Mouse (Mus musculus): ENCODE measurements around the gene Ptprn2.

Gene Ptprn2

GRCm38 (mm10) chr12:116641339-116642190 lies 156.0 kb downstream of the Ptprn2 start:
- DNase-seq (ENCODE audit: low spot score in 2 of 2) = no peak

GRCm38 (mm10) chr12:116642191-116642549 lies 156.7 kb downstream of the Ptprn2 start:
- DNase-seq (ENCODE audit: low spot score in 2 of 2) = no peak

GRCm38 (mm10) chr12:116646771-116647170 lies 161.3 kb downstream of the Ptprn2 start:
- no peak for DNase-seq (ENCODE audit: low spot score in 2 of 2)

GRCm38 (mm10) chr12:116648584-116649206 lies 163.2 kb downstream of the Ptprn2 start:
- DNase-seq (ENCODE audit: low spot score in 2 of 2) = no peak

GRCm38 (mm10) chr12:116653684-116654083 lies 168.2 kb downstream of the Ptprn2 start:
- DNase-seq (ENCODE audit: low spot score in 2 of 2) = no peak

GRCm38 (mm10) chr12:116660076-116660475 lies 174.6 kb downstream of the Ptprn2 start:
- DNase-seq (ENCODE audit: low spot score in 2 of 2) = no peak

GRCm38 (mm10) chr12:116661018-116661417 lies 175.5 kb downstream of the Ptprn2 start:
- no peak for DNase-seq (ENCODE audit: low spot score in 2 of 2)

- no peak for DNase-seq (ENCODE audit: low spot score in 2 of 2)
These were observed 192.2 kb downstream of the Ptprn2 start for GRCm38 (mm10) chr12:116677701-116678100.

GRCm38 (mm10) chr12:116689832-116690231 lies 204.3 kb downstream of the Ptprn2 start:
- no peak for DNase-seq (ENCODE audit: low spot score in 2 of 2)

- DNase-seq (ENCODE audit: low spot score in 2 of 2) = no peak
These were observed 224.0 kb downstream of the Ptprn2 start for GRCm38 (mm10) chr12:116709535-116709934.

GRCm38 (mm10) chr12:116710716-116711115 lies 225.2 kb downstream of the Ptprn2 start:
- DNase-seq (ENCODE audit: low spot score in 2 of 2) = no peak

- no peak for DNase-seq (ENCODE audit: low spot score in 2 of 2)
These were observed 225.6 kb downstream of the Ptprn2 start for GRCm38 (mm10) chr12:116711133-116711532.

- DNase-seq (ENCODE audit: low spot score in 2 of 2) = no peak
These were observed 227.6 kb downstream of the Ptprn2 start for GRCm38 (mm10) chr12:116713096-116713495.

- no peak for DNase-seq (ENCODE audit: low spot score in 2 of 2)
These were observed 235.5 kb downstream of the Ptprn2 start for GRCm38 (mm10) chr12:116721062-116721461.

GRCm38 (mm10) chr12:116740141-116740540 lies 254.6 kb downstream of the Ptprn2 start:
- DNase-seq (ENCODE audit: low spot score in 2 of 2) = no peak

GRCm38 (mm10) chr12:116741300-116741699 lies 255.8 kb downstream of the Ptprn2 start:
- no peak for DNase-seq (ENCODE audit: low spot score in 2 of 2)

- no peak for DNase-seq (ENCODE audit: low spot score in 2 of 2)
These were observed 260.9 kb downstream of the Ptprn2 start for GRCm38 (mm10) chr12:116746401-116746800.

- no peak for DNase-seq (ENCODE audit: low spot score in 2 of 2)
These were observed 267.3 kb downstream of the Ptprn2 start for GRCm38 (mm10) chr12:116752784-116753183.

- no peak for DNase-seq (ENCODE audit: low spot score in 2 of 2)
These were observed 278.4 kb downstream of the Ptprn2 start for GRCm38 (mm10) chr12:116763961-116764360.

- DNase-seq (ENCODE audit: low spot score in 2 of 2) = no peak
These were observed 285.4 kb downstream of the Ptprn2 start for GRCm38 (mm10) chr12:116770911-116771310.

GRCm38 (mm10) chr12:116771493-116771892 lies 286.0 kb downstream of the Ptprn2 start:
- no peak for DNase-seq (ENCODE audit: low spot score in 2 of 2)

- no peak for DNase-seq (ENCODE audit: low spot score in 2 of 2)
These were observed 286.6 kb downstream of the Ptprn2 start for GRCm38 (mm10) chr12:116772081-116772566.

GRCm38 (mm10) chr12:116773344-116773743 lies 287.8 kb downstream of the Ptprn2 start:
- no peak for DNase-seq (ENCODE audit: low spot score in 2 of 2)
